Mouse (Mus musculus) heart, embryonic 13.5 days (tissue): ENCODE data around the gene Rnf213. TPM values are rescaled to one million over a fixed set of nuclear protein-coding genes. Genes with fewer than 3 reads are reported as not detected.
A peak's percentile ranks its signal among the peaks of the same experiment; 100 is the strongest.

ENCODE experiments used
- microRNA counts: library from miRNA; unstranded; fragments of <30 nt; microRNA quantifications from one replicate; lab custom pipeline; 2016
- microRNA-seq: library from miRNA; unstranded; fragments of <30 nt; microRNA quantifications from one replicate; pipeline ENCODE4, GENCODE M21; 2016
- polyA plus RNA-seq: library from polyadenylated mRNA; unstranded; fragments of >200 nt; fragmentation: Nextera tagmentation; extraction: Ambion mirVana; gene quantifications from 2 replicates; pipeline ENCODE4 v1.2.1, GENCODE M21; 2015

Gene Rnf213
- polyA plus RNA-seq, 1 experiment from 2014 or later, result 6.8 TPM

MicroRNAs within 50 kb of the gene (microRNA counts, 519-probe panel; counts per million panel counts)
- 209 counts per million, percentile 61 among the panel's probes with 10 or more counts for microRNA mmu-miR-1932 (lab: Ali Mortazavi, UCI)

Small RNA genes within 50 kb of the gene (microRNA-seq; reads per million reads assigned to microRNA genes)
- gene Mir1932, result not detected

Other genes with a start within 250 kb of the Rnf213 start
- gene Tbc1d16, start 164.6 kb upstream of the Rnf213 start, polyA plus RNA-seq, result 9.6 and 9.7 TPM in 2 replicates
- gene Ccdc40, start 164.5 kb upstream of the Rnf213 start, polyA plus RNA-seq, result 1.5 and 3.1 TPM in 2 replicates
- 103 and 104 TPM in 2 replicates for gene Gaa, start 125.2 kb upstream of the Rnf213 start, polyA plus RNA-seq
- 281 and 304 TPM in 2 replicates for gene Eif4a3, start 93.0 kb upstream of the Rnf213 start, polyA plus RNA-seq
- gene Card14, start 85.3 kb upstream of the Rnf213 start, polyA plus RNA-seq, result 0.36 and 0.37 TPM in 2 replicates
- gene Sgsh, start 37.6 kb upstream of the Rnf213 start, polyA plus RNA-seq, result 5.7 and 6.9 TPM in 2 replicates
- gene Slc26a11, start 37.5 kb upstream of the Rnf213 start, polyA plus RNA-seq, result 9.3 and 10.4 TPM in 2 replicates
- gene Endov, start 98.2 kb downstream of the Rnf213 start, polyA plus RNA-seq, result 10.8 and 11.7 TPM in 2 replicates
- gene Nptx1, start 154.7 kb downstream of the Rnf213 start, polyA plus RNA-seq, result 0.66 and 0.75 TPM in 2 replicates
- gene Rptor, start 209.8 kb downstream of the Rnf213 start, polyA plus RNA-seq, result 7.0 and 7.1 TPM in 2 replicates